ENCODE assay signal across 8 mouse cellular contexts in genomic region chr11:109860508-109860907, GRCm38 (mm10). TPM values are rescaled to one million over a fixed set of nuclear protein-coding genes. Genes with fewer than 3 reads are reported as not detected.
DNase-seq lines count a peak whose midpoint lies in the region; ATAC-seq and TF ChIP-seq lines count a peak whose summit lies in the region.

No protein-coding gene starts in this region.

- H3K36me3 ChIP-seq in embryonic facial prominence, embryonic 14.5 days (ENCODE audit: control insufficient read depth, insufficient read depth, low read length): no peaks in the 10 kb centered on the region
- no peaks in the 10 kb centered on the region for H3K36me3 ChIP-seq in limb, embryonic 13.5 days
- no peaks in the 10 kb centered on the region for H3K36me3 ChIP-seq in midbrain, embryonic 15.5 days (replicated peaks)

- peak overlapping the region; percentile 2 for H3K4me3 ChIP-seq in bone marrow, adult 2 months (replicated peaks; ENCODE audit: control insufficient read depth, low read depth, low read length)
- H3K4me3 ChIP-seq in embryonic facial prominence, embryonic 14.5 days (ENCODE audit: low read depth, low read length): peak overlapping the region; percentile 24
- peak overlapping the region; percentile 23 for H3K4me3 ChIP-seq in limb, embryonic 13.5 days
- no peak overlapping the region for H3K4me3 ChIP-seq in midbrain, embryonic 15.5 days

- peak; percentile 82 for ATAC-seq in embryonic facial prominence, embryonic 14.5 days (ENCODE audit: low read depth)
- peak; percentile 72 for ATAC-seq in limb, embryonic 13.5 days (ENCODE audit: low FRiP score, low read depth)
- ATAC-seq in midbrain, embryonic 15.5 days (replicated peaks): peak; percentile 56; the same call in 1 of the 2 replicates

- no peaks in the 10 kb centered on the region for H3K27me3 ChIP-seq in embryonic facial prominence, embryonic 14.5 days (replicated peaks; ENCODE audit: control insufficient read depth, insufficient read depth, low read length)
- no peaks in the 10 kb centered on the region for H3K27me3 ChIP-seq in limb, embryonic 13.5 days
- H3K27me3 ChIP-seq in midbrain, embryonic 15.5 days (replicated peaks): no peaks in the 10 kb centered on the region

- peak; percentile 88 for DNase-seq in 416B (ENCODE audit: low read depth)
- peak; percentile 95 for DNase-seq in embryonic facial prominence, embryonic 14.5 days (ENCODE audit: low spot score)
- DNase-seq in heart, adult 9 months (ENCODE audit: low spot score in 2 of 2): peak; percentile 86 to 90
- peak; percentile 88 for DNase-seq in kidney, adult 9 months
- peak; percentile 54 to 81 for DNase-seq in spleen, adult 18-20 months

- TF ChIP-seq POLR2A in bone marrow, adult 2 months (IDR thresholded peaks at IDR 0.05; ENCODE audit: borderline replicate concordance, control insufficient read depth, low read depth, low read length): no peak

- H3K4me1 ChIP-seq in bone marrow, adult 2 months (ENCODE audit: control insufficient read depth, insufficient read depth, low read length): peaks cover 2% of the 10 kb centered on the region; the same call in 1 of the 2 replicates
- H3K4me1 ChIP-seq in embryonic facial prominence, embryonic 14.5 days (ENCODE audit: control insufficient read depth, insufficient read depth, low read length): 0 out of 2 replicates have a peak, but pooled peaks cover 5% of the 10 kb centered on the region
- peaks cover 8% of the 10 kb centered on the region for H3K4me1 ChIP-seq in limb, embryonic 13.5 days
- H3K4me1 ChIP-seq in midbrain, embryonic 15.5 days: peaks cover 6% of the 10 kb centered on the region; the same call in 1 of the 2 replicates

- H3K4me2 ChIP-seq in embryonic facial prominence, embryonic 14.5 days (ENCODE audit: low read depth, low read length): peak overlapping the region; percentile 56
- peak overlapping the region; percentile 59 for H3K4me2 ChIP-seq in limb, embryonic 13.5 days (replicated peaks)
- H3K4me2 ChIP-seq in midbrain, embryonic 15.5 days: peak overlapping the region; percentile 30

- peak; percentile 88 for TF ChIP-seq CTCF in bone marrow, adult 2 months (IDR thresholded peaks at IDR 0.05; ENCODE audit: control insufficient read depth, insufficient read depth, low read length)

- H3K27ac ChIP-seq in bone marrow, adult 2 months (ENCODE audit: control insufficient read depth, insufficient read depth, low read depth, low read length, poor library complexity): peak overlapping the region; percentile 71
- H3K27ac ChIP-seq in embryonic facial prominence, embryonic 14.5 days (replicated peaks; ENCODE audit: low read depth, low read length): peak overlapping the region; percentile 72
- peak overlapping the region; percentile 58; the same call in 1 of the 2 replicates for H3K27ac ChIP-seq in limb, embryonic 13.5 days
- H3K27ac ChIP-seq in midbrain, embryonic 15.5 days: no peak overlapping the region

- H3K9me3 ChIP-seq in embryonic facial prominence, embryonic 14.5 days (ENCODE audit: control insufficient read depth, low read length): no peaks in the 10 kb centered on the region
- no peaks in the 10 kb centered on the region for H3K9me3 ChIP-seq in limb, embryonic 13.5 days
- no peaks in the 10 kb centered on the region for H3K9me3 ChIP-seq in midbrain, embryonic 15.5 days

- peak overlapping the region; percentile 54 for H3K9ac ChIP-seq in embryonic facial prominence, embryonic 14.5 days (ENCODE audit: low read depth, low read length)
- H3K9ac ChIP-seq in limb, embryonic 13.5 days: 0 out of 2 replicates have a peak overlapping the region, but pooled peaks have one; percentile 25
- no peak overlapping the region for H3K9ac ChIP-seq in midbrain, embryonic 15.5 days

- 0% methylated on average over 10 of the region's 10 CpGs for WGBS in bone marrow, adult 2 months
- 2% methylated on average over 10 of the region's 10 CpGs for WGBS in embryonic facial prominence, embryonic 14.5 days
- WGBS in limb, embryonic 13.5 days: 2% methylated on average over 10 of the region's 10 CpGs
- 12% methylated on average over 10 of the region's 10 CpGs for WGBS in midbrain, embryonic 15.5 days

RNA-seq across cellular contexts. Expression of gene 1700012B07Rik, which starts 32.7 kb away (rescaled TPM):
- polyA plus RNA-seq in bone marrow, adult 2 months (2011; ENCODE audit: insufficient read depth, insufficient read length, low replicate concordance, missing spikeins): not detected in 2 replicates
- not detected in 2 replicates for polyA plus RNA-seq in embryonic facial prominence, embryonic 14.5 days (2014; fragmentation: Nextera tagmentation; extraction: Ambion mirVana)
- polyA plus RNA-seq in limb, embryonic 13.5 days (2015; fragmentation: Nextera tagmentation; extraction: Ambion mirVana): not detected in 2 replicates
- polyA plus RNA-seq in midbrain, embryonic 15.5 days (2015; fragmentation: Nextera tagmentation; extraction: Ambion mirVana): not detected in 2 replicates
